Mouse (Mus musculus): ENCODE measurements around the gene Rapgef4.
A peak's percentile ranks its signal among the peaks of the same experiment; 100 is the strongest.
"Not testable (repeated sequence)": the region's sequence is repeated elsewhere in the genome, so short reads cannot be mapped to it uniquely, and the experiment has no call there.

Rapgef4 gene

DNA sequence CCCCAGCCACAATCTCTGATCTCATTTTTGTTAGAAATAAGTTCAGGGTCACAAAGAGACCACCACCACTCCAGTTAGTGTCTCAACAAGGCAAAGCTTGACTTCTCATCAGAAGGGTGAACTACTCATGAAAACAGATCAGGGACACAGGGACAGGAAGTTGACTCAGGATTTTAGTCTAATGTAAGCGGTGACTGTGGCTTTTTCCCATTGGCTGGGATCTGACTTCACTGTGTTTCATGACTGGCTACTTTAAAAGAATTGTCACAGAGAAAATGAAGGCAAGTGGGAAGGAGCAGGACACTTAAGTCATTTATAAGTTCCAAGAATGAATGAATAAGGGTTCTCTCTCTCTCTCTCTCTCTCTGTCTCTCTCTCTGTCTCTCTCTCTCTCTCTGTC lies 45.5 kb downstream of the Rapgef4 start:
- DNase-seq (ENCODE audit: extremely low spot score, low spot score), result no peak

DNA sequence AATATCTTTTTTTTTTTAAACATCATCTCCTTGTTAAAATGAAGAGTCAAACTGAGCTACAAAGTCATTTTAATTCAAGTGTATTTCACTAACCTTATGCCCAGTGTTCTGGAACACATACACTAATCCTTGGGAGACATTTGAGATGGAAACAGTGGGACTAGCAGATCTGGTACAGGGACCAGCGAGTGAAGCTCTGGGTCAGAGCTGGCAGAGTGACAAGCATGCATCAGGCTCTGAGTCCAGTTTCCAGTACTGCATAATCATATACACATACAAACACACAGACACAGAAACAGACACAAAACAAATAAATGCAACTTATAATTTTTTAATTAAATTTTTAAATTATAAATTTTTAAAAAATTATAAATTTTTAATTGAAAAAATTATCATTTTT lies 48.0 kb downstream of the Rapgef4 start:
- DNase-seq (ENCODE audit: extremely low spot score, low spot score), result no peak

DNA sequence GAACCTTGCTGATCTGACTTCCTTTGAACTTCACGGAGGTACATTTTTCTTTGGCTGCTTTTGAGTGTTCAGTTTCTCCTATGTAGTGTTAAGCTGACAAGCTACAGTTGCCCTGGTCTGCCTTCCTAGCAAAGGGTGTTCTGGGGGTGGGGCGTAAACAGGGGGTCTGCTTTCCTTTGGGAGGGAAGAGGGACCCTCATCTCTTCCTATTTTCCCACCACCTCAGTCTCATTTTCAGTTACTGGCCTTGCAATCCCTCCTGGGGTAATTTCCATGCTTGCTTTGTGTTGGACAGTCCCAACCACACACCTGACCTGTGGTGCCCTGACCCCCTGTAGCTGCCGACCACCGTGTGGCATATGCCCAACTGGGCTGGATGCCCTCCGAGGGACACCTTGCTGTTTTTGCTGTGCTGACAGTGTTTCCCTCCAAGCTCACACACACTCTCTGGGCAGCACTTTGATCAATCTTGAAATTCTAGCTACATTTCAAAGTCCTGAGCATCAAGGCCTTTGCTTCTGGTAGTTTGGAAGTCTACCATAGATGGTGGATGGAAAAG lies 48.6 kb downstream of the Rapgef4 start:
- DNase-seq (ENCODE audit: extremely low spot score, low spot score), result no peak

DNA sequence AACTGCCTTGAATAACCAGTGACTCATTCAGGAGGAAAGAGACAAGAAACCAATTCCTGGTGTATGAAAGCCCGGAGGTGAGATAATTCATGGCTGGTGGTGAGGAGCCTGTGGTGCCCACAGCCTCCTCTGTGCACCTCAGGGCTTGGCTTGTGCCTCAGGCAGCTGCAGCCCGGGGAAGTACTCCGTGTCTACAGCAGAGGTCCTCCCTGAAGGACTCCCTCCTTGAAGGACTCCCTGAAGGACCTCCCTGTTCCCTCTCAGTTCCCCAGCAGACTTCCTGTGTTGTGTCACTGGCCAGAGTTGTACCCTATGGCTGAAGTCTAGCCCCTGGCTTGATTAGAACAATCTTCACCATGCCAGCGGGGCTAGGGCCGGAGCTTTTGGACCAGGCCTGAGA lies 50.7 kb downstream of the Rapgef4 start:
- DNase-seq (ENCODE audit: extremely low spot score, low spot score), result no peak

DNA sequence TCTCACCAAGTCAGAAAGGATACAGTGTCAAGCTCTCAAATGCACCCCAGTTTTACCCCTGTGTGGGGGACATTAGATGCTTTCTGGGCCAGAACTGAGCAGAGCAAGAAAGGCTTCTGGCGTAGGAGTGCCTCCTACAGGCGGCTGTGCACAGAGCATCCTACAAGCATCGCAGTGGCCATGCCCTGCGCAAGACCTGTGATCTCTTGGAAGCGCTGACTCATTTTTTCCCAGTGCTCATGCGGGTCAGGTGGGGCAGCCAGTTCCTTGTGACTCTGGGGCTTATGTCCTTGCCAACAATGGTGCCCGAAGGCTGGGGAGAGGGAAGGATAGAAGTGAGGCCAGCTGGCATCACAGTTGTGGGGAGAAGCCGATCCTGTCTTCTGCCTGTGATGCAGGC lies 54.6 kb downstream of the Rapgef4 start:
- DNase-seq (ENCODE audit: extremely low spot score, low spot score), result no peak

DNA sequence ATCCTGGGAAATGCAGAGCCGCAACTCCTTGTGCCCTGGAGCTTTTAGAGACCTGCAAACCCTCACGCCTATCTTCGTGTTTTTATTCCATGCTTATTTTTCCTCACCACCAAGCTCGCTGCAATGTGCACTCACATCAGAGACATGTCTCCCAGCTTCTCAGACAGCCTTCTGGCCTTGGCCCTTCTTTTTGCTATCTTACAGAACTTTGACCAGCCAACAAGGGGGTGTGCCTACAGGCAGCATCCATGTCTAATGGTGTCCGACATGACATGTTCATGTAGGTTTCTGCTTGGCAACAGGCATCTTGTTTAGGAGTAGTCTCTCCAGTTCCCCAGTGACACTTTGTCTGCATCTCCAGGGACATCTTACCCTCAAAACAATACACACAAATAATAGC lies 56.3 kb downstream of the Rapgef4 start:
- DNase-seq (ENCODE audit: extremely low spot score, low spot score), result no peak

DNA sequence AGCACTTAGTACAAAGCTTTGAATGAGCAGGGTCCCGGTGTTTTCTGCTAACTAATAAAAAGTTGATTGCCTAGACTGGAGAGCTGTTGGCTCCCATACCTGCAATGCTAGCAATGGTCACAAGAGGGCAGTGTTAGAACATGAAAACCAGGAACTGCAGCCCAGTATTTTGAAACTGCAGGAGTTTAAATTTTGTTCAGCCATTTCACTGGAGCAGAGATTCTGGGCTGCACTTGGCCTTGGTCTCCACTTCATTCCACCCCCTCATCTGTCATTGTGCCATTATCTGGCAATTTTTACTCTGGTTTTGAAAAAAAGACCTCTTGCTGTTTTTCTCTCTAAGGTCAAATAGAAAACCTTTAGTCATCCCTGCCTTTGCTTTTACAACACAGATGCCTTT lies 57.2 kb downstream of the Rapgef4 start:
- DNase-seq (ENCODE audit: extremely low spot score, low spot score), result peak; percentile 90

DNA sequence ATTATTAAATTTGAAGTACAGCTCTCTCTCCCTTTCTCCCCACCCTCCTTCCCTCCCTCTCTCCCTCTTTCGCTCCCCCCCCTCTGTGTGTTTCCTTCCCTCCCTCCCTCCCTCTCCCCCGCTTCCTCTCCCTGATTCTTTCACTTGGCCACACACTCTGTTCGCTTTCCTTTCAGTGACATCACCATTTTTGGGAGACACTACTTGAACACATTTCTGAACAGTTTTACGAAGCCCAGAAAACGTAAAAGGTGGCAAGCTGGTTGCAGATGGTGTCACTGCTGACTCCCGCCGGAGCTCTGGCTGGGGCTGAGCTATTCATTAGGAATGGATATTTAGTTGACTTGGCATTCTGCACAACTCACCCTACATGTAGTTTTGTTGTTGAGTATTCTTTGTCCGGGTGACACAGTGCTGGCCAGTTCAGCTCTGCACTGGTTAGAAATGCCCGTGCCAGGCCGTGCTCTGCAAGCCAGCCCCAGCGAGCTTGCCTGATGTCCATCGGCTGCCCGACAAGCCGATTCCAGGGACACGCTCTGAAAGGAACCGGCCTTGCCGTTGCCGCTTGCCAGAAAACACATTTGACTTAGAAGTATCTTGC lies 57.7 kb downstream of the Rapgef4 start:
- DNase-seq (ENCODE audit: extremely low spot score, low spot score), result peak; percentile 29

DNA sequence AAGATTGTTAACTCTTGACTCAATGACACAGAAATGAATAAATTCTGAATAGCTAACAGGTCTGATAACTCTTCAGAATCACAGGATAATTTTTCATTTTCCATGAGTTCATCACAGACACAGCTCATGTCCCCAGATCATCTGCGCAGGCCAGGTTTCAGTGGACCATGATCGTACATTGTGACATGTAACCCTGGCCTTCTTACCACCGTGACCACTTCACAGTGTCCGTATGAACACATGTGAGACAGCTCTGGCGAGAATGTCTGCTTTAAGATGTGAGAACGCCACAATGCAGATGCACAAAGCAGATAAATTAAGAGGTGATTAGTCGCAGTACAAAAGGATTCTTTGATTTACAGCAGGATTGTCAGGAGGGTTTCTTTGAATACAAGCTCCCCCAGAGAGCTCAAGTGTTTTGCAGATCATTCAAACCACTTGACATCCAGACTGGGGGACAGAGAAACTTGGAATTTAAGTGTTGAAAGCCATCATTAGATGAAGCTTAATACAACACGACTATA lies 58.5 kb downstream of the Rapgef4 start:
- DNase-seq (ENCODE audit: extremely low spot score, low spot score), result no peak

DNA sequence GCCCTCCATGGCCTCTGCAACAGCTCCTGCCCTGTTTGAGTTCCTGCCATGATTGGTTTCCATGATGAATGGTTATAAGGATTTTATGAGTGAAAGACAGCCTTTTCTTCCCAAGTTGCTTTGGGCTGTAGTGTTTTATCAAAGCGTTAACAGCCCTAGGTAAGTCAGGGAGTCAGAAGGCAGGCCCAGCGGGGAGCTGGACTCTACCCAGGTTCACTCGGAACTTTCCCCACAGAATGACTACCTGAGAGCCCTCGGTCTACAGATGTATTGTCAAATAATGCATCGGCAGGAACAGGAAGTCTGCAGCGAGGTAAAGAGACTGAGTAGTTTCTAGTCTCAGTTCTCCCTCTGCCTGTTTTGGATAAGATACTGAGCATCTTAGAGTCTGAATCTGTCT lies 60.0 kb downstream of the Rapgef4 start:
- DNase-seq (ENCODE audit: extremely low spot score, low spot score), result no peak

DNA sequence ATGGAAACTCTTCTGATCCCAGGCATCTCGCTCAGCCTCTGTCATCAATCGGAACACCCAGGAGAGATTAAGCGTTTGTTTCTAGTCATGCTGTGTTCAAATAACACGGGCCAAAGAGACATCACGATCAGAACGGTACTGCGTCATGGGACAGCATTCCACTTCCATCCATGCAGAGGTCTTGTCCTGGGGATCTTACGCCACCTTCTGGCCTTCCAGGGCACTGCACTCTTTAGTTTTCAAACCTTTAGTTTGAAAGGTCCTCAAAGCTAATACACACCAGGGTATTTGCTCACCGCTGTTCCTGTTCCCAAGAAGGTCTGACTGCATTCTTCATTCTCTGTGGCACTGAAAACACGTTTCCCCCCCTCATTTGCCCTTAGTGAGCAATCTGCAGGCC lies 61.1 kb downstream of the Rapgef4 start:
- no peak for DNase-seq (ENCODE audit: extremely low spot score, low spot score)

DNA sequence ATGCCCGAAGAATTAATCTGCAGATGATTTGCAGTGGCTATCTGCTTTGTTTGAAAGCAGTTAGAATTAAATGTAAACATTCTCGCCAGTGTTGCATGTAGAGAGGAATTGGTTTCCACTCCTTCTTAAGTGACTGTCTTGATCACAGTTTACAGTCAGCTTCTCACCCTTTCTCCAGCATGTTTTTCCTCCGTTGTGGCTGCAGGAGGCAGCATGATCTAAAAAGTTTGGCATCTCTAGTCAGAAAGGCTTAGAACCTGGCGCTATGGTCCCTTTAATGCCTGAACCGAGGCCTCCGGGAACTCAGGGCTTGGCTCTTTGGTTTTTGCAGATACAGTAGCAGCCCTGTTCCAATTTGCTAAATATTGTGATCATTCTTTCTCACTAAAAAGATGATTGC lies 63.2 kb downstream of the Rapgef4 start:
- no peak for DNase-seq (ENCODE audit: extremely low spot score, low spot score)

DNA sequence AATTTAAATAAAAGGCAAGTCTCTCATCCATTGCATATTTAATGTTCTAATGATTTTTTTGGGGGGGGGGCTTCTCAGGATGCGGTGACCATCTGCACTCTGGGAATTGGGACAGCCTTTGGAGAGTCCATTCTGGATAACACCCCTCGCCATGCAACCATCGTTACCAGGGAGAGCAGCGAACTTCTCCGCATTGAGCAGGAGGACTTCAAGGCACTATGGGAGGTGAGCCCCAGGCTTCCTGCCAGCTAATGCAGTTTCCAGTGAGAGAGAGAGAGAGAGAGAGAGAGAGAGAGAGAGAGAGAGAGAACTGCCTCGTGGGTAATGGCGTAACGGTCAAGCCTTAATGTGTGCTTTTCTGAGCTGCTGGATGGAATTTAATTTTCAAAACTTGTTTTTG lies 64.0 kb downstream of the Rapgef4 start:
- DNase-seq (ENCODE audit: extremely low spot score, low spot score), result no peak

DNA sequence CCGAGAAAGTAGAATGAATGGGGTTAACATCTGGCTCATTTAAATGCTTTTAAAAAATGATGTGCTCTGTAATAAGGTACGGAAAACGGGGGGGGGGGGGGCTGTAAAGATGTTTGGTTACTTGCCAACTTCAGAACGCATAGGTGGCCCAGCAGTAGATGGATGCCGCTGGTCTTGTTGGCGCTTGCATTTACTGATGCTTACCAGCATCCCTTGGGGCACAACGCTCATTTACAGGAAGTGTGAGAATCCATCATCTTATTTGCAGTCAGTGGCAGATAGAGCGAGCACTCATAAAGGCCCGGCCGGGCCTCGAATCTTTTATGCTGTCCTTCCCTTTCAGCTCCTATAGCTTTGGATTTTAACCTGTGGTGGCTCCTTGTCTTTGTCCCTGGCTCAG lies 64.6 kb downstream of the Rapgef4 start:
- no peak for DNase-seq (ENCODE audit: extremely low spot score, low spot score)

DNA sequence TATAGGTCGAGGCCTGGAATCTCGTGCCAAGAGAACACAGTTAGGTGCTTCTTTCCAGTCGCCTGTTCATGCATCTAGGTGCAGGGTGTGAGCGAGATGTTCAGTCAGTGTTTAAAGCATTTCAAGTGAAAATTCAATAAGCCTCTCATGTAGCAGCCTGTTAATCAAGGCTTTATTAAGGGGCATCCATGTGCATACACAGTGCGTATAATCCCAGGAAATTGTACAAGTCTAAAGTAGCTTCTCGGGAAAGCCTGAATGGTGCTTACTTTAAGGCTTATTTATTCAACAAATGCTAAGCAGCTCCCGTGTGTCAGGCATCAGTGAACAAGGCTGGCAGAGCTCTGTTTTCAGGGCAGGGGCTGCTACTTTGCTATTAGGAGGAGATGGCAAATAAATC lies 69.4 kb downstream of the Rapgef4 start:
- DNase-seq (ENCODE audit: extremely low spot score, low spot score), result no peak

DNA sequence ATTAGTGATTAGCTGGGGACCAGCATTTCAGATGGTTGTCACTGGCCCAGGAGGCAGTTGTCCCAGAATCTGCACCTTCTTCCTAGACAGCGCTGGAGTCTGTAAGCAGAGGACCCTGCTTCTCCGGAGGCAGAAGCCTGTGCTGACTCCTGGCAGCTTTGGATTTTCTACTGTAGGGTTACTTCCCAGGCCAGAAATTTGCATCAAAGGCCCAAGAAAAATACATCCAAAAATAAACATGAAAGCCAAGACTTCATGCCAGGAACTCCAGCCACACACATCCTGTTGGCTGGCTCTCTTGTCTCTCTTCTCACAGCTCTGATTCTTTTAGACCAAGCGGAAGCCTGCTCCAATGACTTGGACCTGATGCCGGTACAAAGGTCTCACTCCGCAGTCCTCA lies 73.2 kb downstream of the Rapgef4 start:
- no peak for DNase-seq (ENCODE audit: extremely low spot score, low spot score)

DNA sequence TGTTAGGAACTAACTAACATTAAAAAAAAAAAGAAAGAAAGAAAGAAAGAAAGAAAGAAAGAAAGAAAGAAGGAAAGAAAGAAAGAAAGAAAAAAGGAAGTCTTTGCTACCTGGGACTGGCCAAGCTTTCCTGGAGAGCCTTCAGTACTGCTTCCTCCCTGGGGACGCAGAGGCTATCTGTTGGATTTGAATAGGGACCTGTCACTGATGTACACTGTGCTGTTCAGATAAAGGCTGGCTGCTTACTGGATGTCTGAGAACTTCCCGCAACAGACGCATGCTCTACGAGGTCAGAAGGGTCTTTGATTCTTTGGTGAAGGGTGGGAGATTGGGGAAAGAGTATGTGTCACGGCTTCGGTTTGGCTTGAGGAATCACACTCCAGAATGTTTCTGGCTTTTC lies 73.7 kb downstream of the Rapgef4 start:
- no peak for DNase-seq (ENCODE audit: extremely low spot score, low spot score)

DNA sequence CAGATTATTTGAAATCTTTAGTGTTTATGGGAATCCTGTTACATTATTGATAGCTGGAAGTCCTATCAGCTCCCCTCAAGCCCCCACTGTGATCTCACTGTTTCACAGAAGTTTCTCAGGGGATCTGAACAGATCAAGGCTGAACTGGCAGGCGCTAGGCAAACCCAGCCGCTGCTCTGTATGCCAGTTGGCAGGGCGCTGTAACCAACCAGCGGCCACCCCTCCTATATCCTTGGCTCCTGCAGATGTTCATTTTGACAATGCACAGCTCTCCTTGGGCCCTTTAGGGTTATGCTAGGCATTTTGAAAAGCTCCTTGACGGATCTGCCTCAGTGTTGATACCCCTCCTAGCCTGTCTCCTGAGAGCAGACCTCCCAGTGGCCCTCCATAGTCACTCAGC lies 74.4 kb downstream of the Rapgef4 start:
- DNase-seq (ENCODE audit: extremely low spot score, low spot score), result no peak

DNA sequence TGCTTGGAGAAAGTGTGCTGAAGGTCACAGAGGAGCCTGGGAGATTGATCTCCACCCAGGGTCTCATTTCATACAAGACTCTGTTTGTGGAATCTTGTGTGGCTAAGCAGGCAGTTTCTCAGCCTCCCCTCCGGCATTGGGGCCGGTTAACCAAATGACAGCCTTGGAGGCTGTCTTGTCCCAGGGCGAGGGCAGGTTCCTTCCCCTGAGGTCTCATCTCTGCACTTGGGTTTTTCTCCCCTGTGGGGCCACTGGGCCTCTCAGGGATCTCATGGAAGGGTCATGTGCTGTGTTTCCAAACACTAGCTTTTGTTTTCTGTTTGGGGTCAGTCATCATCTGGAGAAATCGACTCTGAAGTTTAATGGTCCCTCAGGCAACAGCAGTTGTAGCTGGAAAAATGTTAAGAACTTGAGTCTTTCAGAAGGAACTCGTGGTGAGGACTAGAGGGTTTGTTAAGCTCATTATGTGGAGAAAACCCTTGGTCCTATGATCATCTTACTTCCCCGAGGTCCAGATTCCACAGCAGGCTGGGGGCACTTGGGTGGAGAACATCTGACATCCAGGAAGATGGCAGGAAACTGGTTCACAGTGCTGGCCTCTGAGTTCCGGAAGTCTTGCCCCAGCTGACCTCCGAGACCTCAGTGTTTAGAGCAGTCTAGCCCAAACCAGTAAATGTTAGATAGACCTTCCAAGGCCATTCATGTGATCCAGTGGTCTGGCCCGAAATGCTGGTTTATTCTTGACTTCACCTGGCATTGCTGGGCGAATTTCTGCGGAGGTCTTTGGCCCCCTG lies 75.2 kb downstream of the Rapgef4 start:
- no peak for DNase-seq (ENCODE audit: extremely low spot score, low spot score)

DNA sequence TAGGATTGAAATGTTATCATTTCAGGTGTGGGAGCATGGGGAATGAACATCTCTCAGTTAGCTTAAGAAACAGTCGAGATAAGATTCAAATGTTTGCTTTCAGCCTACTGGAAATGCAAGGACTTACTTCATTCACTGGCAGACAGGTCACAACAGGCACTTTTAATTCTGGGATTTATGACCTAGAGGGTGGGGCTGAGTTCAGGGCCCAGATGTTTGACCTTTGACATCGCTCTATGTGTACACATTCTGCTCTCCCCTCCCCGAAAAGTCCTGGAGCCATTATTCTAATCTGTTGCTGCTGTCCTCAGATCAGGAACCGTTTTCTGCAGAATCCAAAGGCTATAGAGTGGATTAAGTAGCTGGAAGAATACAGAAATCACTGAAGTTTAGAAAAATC lies 81.9 kb downstream of the Rapgef4 start:
- peak; percentile 42 for DNase-seq (ENCODE audit: extremely low spot score, low spot score)

DNA sequence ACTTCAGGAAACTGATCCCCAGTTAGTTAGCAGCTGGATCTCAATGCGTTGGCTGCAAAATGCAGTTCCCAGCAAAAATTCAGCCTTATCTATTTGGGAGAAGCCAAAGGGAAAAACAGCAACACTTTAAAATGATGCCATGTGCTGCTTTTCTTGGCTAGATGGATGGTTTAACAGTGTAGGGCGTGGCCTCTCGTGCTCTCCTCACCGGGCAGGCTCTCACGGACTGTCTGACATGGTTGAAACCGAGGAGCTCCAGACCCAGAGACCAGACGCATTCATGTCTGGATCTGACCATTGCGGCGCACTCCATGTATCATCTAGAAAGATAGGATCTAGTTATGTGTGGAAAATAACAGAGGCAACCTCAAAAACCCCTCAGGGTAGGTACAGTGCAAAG lies 87.5 kb downstream of the Rapgef4 start:
- DNase-seq (ENCODE audit: extremely low spot score, low spot score), result no peak

DNA sequence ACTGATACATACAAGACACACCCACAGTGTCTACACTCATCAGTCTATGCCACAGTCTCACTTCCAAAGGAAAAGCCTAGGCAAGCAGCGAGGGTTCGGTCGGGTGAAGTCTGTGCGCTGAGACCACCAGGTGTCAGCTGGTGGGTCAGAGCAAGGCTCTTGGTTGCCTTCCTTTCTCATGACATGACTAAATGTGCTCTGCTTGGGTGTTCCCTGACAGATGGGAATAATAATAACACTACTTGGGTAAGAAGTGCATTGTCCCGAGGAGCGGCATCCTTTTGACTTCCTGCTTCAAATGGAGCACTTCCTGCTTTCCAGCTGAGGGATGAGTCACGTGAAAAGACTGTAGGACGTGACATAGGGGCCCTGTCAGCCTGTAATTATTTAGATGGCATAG lies 89.0 kb downstream of the Rapgef4 start:
- DNase-seq (ENCODE audit: extremely low spot score, low spot score), result no peak

DNA sequence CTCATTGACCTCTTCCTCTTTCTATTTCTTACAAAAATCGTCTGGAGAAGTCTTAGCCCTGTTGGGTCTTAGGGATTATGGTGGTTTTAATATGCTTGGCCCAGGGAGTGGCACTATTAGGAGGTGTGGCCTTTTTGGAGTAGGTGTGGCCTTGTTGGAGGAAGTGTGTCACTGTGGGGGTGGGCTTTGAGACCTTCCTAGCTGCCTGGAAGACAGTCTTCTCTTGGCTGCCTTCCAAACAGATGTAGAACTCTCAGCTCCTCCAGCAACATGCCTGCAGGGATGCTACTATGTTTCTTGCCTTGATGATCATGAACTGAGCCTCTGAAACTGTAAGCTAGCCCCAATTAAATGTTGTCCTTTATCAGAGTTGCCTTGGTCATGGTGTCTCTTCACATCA lies 92.1 kb downstream of the Rapgef4 start:
- DNase-seq (ENCODE audit: extremely low spot score, low spot score), result not testable (repeated sequence)

Data from neural tube, embryonic 10.5 days (tissue).